Comparison of ENCODE assay signal across 24 mouse cellular contexts in the genomic region with DNA sequence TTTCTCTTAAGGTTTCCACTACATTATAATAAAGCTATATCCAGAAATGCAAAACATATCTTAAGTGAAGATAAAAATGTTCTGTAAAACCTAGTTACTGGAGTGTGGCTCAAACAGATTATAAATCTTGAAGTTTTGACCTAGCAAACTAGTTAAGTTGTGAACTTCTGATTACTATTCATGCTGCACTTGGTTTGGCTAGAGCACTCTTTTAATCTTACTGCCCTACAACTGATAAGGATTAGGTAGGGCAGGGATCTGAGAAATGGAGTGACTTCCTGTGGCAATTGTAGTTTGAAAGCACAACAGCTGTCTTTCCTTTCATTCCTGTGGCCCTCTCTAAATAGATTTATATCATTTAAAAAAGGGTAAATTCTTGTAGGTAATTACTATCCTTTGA. TPM values are rescaled to one million over a fixed set of nuclear protein-coding genes. Genes with fewer than 3 reads are reported as not detected.
DNase-seq lines count a peak whose midpoint lies in the region; ATAC-seq lines count a peak whose summit lies in the region.
"Had no signal": no experiment of that assay in that cellular context is flagged by ENCODE, and none has a peak within 500 bp of the region (broad histone marks: within the 10 kb centered on the region; RNA-seq: fewer than 3 reads in every experiment).

No protein-coding gene starts in this region.

- no peaks in the 10 kb centered on the region for H3K27me3 ChIP-seq in erythroblast, embryonic 14.5 days (ENCODE audit: control insufficient read depth)
- H3K27me3 ChIP-seq in liver, embryonic 13.5 days: no peaks in the 10 kb centered on the region
- no peaks in the 10 kb centered on the region for H3K27me3 ChIP-seq in midbrain, embryonic 15.5 days (replicated peaks)
- H3K27me3 ChIP-seq in midbrain, embryonic 10.5 days (ENCODE audit: low read depth, poor library complexity, severe bottlenecking): no peaks in the 10 kb centered on the region
- H3K27me3 ChIP-seq: CH12.LX; embryonic facial prominence, embryonic 13.5 days; embryonic facial prominence, embryonic 15.5 days; forebrain, embryonic 12.5 days had no signal

- H3K4me3 ChIP-seq in erythroblast, embryonic 14.5 days (replicated peaks): peak overlapping the region; percentile 70
- no peak overlapping the region for H3K4me3 ChIP-seq in liver, embryonic 13.5 days (replicated peaks)
- H3K4me3 ChIP-seq in midbrain, embryonic 15.5 days: no peak overlapping the region
- no peak overlapping the region for H3K4me3 ChIP-seq in midbrain, embryonic 10.5 days

- peaks cover 25% of the 10 kb centered on the region for H3K36me3 ChIP-seq in erythroblast, embryonic 14.5 days (ENCODE audit: control insufficient read depth)
- peaks cover 9% of the 10 kb centered on the region for H3K36me3 ChIP-seq in liver, embryonic 13.5 days
- no peaks in the 10 kb centered on the region for H3K36me3 ChIP-seq in midbrain, embryonic 15.5 days (replicated peaks)
- peaks cover 8% of the 10 kb centered on the region for H3K36me3 ChIP-seq in midbrain, embryonic 10.5 days
- H3K36me3 ChIP-seq: forebrain, embryonic 12.5 days had no signal

- H3K27ac ChIP-seq in liver, embryonic 13.5 days: no peak overlapping the region
- no peak overlapping the region for H3K27ac ChIP-seq in midbrain, embryonic 15.5 days
- no peak overlapping the region for H3K27ac ChIP-seq in midbrain, embryonic 10.5 days (replicated peaks)

- no peak for DNase-seq in liver, embryonic 13.5 days
- no peak for DNase-seq in liver
- no peak for DNase-seq in midbrain, embryonic 10.5 days (ENCODE audit: low spot score)
- DNase-seq in naive thymus-derived CD4-positive, alpha-beta T cell, adult 2 months (ENCODE audit: low read depth): peak; percentile 8
- DNase-seq in frontal cortex, postnatal 25 days (ENCODE audit: low spot score in 2 of 2): no peak
- DNase-seq: adrenal gland, adult 2 months; adrenal gland, postnatal 10 days; adrenal gland, postnatal 25 days; B cell, adult 2 months; cerebellum, adult 11 months; cerebellum, adult 18-20 months; cerebellum, adult 8-10 months; cerebellum, adult 9-11 months; cerebellum, postnatal 36 days had no signal

- no peaks in the 10 kb centered on the region for H3K9me3 ChIP-seq in erythroblast, embryonic 14.5 days (ENCODE audit: control insufficient read depth, low read length)
- H3K9me3 ChIP-seq in liver, embryonic 13.5 days (replicated peaks): no peaks in the 10 kb centered on the region
- no peaks in the 10 kb centered on the region for H3K9me3 ChIP-seq in midbrain, embryonic 15.5 days
- no peaks in the 10 kb centered on the region for H3K9me3 ChIP-seq in midbrain, embryonic 10.5 days (replicated peaks)
- H3K9me3 ChIP-seq: embryonic facial prominence, embryonic 13.5 days; embryonic facial prominence, embryonic 15.5 days; forebrain, embryonic 10.5 days; forebrain, embryonic 12.5 days; G1E had no signal

- H3K9ac ChIP-seq in liver, embryonic 13.5 days: no peak overlapping the region
- no peak overlapping the region for H3K9ac ChIP-seq in midbrain, embryonic 15.5 days

- peak overlapping the region; percentile 84 for H3K4me2 ChIP-seq in liver, embryonic 13.5 days
- H3K4me2 ChIP-seq in midbrain, embryonic 15.5 days: peak overlapping the region; percentile 83; the same call in 1 of the 2 replicates

- peaks cover 27% of the 10 kb centered on the region for H3K4me1 ChIP-seq in erythroblast, embryonic 14.5 days (ENCODE audit: control insufficient read depth)
- H3K4me1 ChIP-seq in liver, embryonic 13.5 days (replicated peaks): peaks cover 29% of the 10 kb centered on the region
- peaks cover 16% of the 10 kb centered on the region for H3K4me1 ChIP-seq in midbrain, embryonic 15.5 days
- peaks cover 21% of the 10 kb centered on the region for H3K4me1 ChIP-seq in midbrain, embryonic 10.5 days

- ATAC-seq in erythroblast, adult 5-6 weeks (replicated peaks; ENCODE audit: low FRiP score, poor library complexity, severe bottlenecking): no peak
- no peak for ATAC-seq in liver, embryonic 13.5 days (ENCODE audit: low read depth)
- no peak for ATAC-seq in midbrain, embryonic 15.5 days (replicated peaks)

RNA-seq across cellular contexts. Expression of a gene that starts 1.4 kb away (rescaled TPM):
- 1.2 and 2.4 TPM in 2 replicates for polyA plus RNA-seq in erythroblast, embryonic 14.5 days (2012)
- 29.5 and 32.9 TPM in 2 replicates for total RNA-seq in erythroblast, adult 5-6 weeks (2015; ENCODE audit: low replicate concordance)
- total RNA-seq in erythroblast, adult 5-6 weeks (2017; ENCODE audit: low replicate concordance): 39.2 and 56.2 TPM in 2 replicates
- 36.0 and 45.5 TPM in 2 replicates for polyA plus RNA-seq in liver, embryonic 13.5 days (2015; fragmentation: Nextera tagmentation; extraction: Ambion mirVana)
- polyA plus RNA-seq in midbrain, embryonic 15.5 days (2015; fragmentation: Nextera tagmentation; extraction: Ambion mirVana): 5.1 and 6.6 TPM in 2 replicates
- 65.6 and 66.2 TPM in 2 replicates for polyA plus RNA-seq in midbrain, embryonic 10.5 days (2016; fragmentation: Nextera tagmentation; extraction: Ambion mirVana)
- polyA plus RNA-seq: adrenal gland, adult 2 months had no signal

RNA-seq across cellular contexts. Expression of a gene that starts 23.8 kb away (rescaled TPM):
- polyA plus RNA-seq in erythroblast, embryonic 14.5 days (2012): not detected in 2 replicates
- total RNA-seq in erythroblast, adult 5-6 weeks (2015; ENCODE audit: low replicate concordance): not detected in 2 replicates
- total RNA-seq in erythroblast, adult 5-6 weeks (2017; ENCODE audit: low replicate concordance): not detected in 2 replicates
- 0.23 and 0.24 TPM in 2 replicates for polyA plus RNA-seq in liver, embryonic 13.5 days (2015; fragmentation: Nextera tagmentation; extraction: Ambion mirVana)
- 1.4 TPM in 2 replicates for polyA plus RNA-seq in midbrain, embryonic 15.5 days (2015; fragmentation: Nextera tagmentation; extraction: Ambion mirVana)
- 1.2 and 1.6 TPM in 2 replicates for polyA plus RNA-seq in midbrain, embryonic 10.5 days (2016; fragmentation: Nextera tagmentation; extraction: Ambion mirVana)
- total RNA-seq: common myeloid progenitor, adult 5-6 weeks; G1E had no signal
- polyA plus RNA-seq: adrenal gland, adult 2 months; G1E had no signal

RNA-seq across cellular contexts. Expression of a gene that starts 52.9 kb away (rescaled TPM):
- polyA plus RNA-seq in erythroblast, embryonic 14.5 days (2012): 0.19 and 0.27 TPM in 2 replicates
- total RNA-seq in erythroblast, adult 5-6 weeks (2015; ENCODE audit: low replicate concordance): 49.4 and 60.6 TPM in 2 replicates
- 51.0 and 65.6 TPM in 2 replicates for total RNA-seq in erythroblast, adult 5-6 weeks (2017; ENCODE audit: low replicate concordance)
- 37.2 and 39.3 TPM in 2 replicates for polyA plus RNA-seq in liver, embryonic 13.5 days (2015; fragmentation: Nextera tagmentation; extraction: Ambion mirVana)
- 48.1 and 51.8 TPM in 2 replicates for polyA plus RNA-seq in midbrain, embryonic 15.5 days (2015; fragmentation: Nextera tagmentation; extraction: Ambion mirVana)
- polyA plus RNA-seq in midbrain, embryonic 10.5 days (2016; fragmentation: Nextera tagmentation; extraction: Ambion mirVana): 71.1 and 72.8 TPM in 2 replicates

Comparison
In these comparisons a context has a peak if more than half of its experiments do, and no peak if none do; other contexts are left out.
1. RNA of a gene that starts 52.9 kb away (polyA plus RNA-seq): 71.1 to 72.8 TPM in midbrain, embryonic 10.5 days, 48.1 to 51.8 TPM in midbrain, embryonic 15.5 days and 37.2 to 39.3 TPM in liver, embryonic 13.5 days; 0.19 to 0.27 TPM in erythroblast, embryonic 14.5 days; every median in the first group is over 10 times any median in the second.